Mouse (Mus musculus) cortical plate, adult 2 months (tissue): Measurements from ENCODE around the gene N4bp1.

Experiments
- CTCF ChIP-seq: fragments of 200-500 bp; IDR thresholded peaks from 2 replicates; pipeline ENCODE4 v1.5.1; 2011; ENCODE audit warnings: mild to moderate bottlenecking, control low read depth, low read length; ENCODE audit not compliant: insufficient read depth; ENCODE audit errors: extremely low read depth
- POLR2A ChIP-seq: fragments of 200-500 bp; IDR thresholded peaks from 2 replicates; pipeline ENCODE4 v1.6.1; 2011; ENCODE audit warnings: mild to moderate bottlenecking, low read length, control low read depth; ENCODE audit not compliant: insufficient read depth; ENCODE audit errors: extremely low read depth

GRCm38 (mm10) chr8:86794716-86795115 is 90.3 kb downstream of the N4bp1 start:
- TF ChIP-seq CTCF (no peak), POLR2A (no peak)
